Mouse (Mus musculus): ENCODE results near the gene Ncln.

GRCm38 (mm10) chr10:81466881-81467280 is 29.3 kb downstream of the Ncln start:
- TF ChIP-seq POLR2A (IDR thresholded peaks at IDR 0.05; ENCODE audit: low read depth, low read length) (no peak), CTCF (IDR thresholded peaks at IDR 0.05; ENCODE audit: extremely low read depth, insufficient read length, insufficient replicate concordance, low read depth, low read length) (no peak)
